Mouse (Mus musculus) gastrocnemius, postnatal 10 days (tissue): ENCODE measurements around the gene Slamf6. TPM values are rescaled to one million over a fixed set of nuclear protein-coding genes. Genes with fewer than 3 reads are reported as not detected.

Experiments
- DNase-seq: peaks from one replicate; pipeline ENCODE4 v3.0.0; 2021; ENCODE audit warnings: mixed read lengths
- total RNA-seq, 2 experiments: library from RNA; stranded (reverse); gene quantifications; 2 replicates each; pipeline ENCODE4 v1.2.3; 2021

The Slamf6 gene
- total RNA-seq, 2 experiments from 2014 or later = 0.23 to 0.63 TPM

GRCm38 (mm10) chr1:171996701-171997100, 79.4 kb downstream of the Slamf6 start:
- DNase-seq = no peak

- no peak for DNase-seq
These were observed 81.7 kb downstream of the Slamf6 start for GRCm38 (mm10) chr1:171998820-171999597.

GRCm38 (mm10) chr1:172000641-172001040, 83.3 kb downstream of the Slamf6 start:
- peak; percentile 57 for DNase-seq

- no peak for DNase-seq
These were observed 84.3 kb downstream of the Slamf6 start for GRCm38 (mm10) chr1:172001665-172002064.

Other genes with a start within 250 kb of the Slamf6 start
- gene Cd48, start 235.5 kb upstream of the Slamf6 start, total RNA-seq = 1 to 10 TPM; 1.1 to 1.7 TPM
- under 1 TPM in 1 of 2 experiments, not detected in 1; 0.05 TPM for gene Slamf1, start 150.4 kb upstream of the Slamf6 start, total RNA-seq
- gene Cd84, start 77.8 kb upstream of the Slamf6 start, total RNA-seq = 1 to 10 TPM; 2.1 to 5.0 TPM
- under 1 TPM in 1 of 2 experiments, not detected in 1; 0.20 TPM for gene Gm10521, start 21.9 kb upstream of the Slamf6 start, total RNA-seq
- 1 to 10 TPM; 5.2 to 7.0 TPM for gene Vangl2, start 110.9 kb downstream of the Slamf6 start, total RNA-seq
- not detected for gene Nhlh1, start 140.1 kb downstream of the Slamf6 start, total RNA-seq
- gene Copa, start 165.0 kb downstream of the Slamf6 start, total RNA-seq = 100 to 1,000 TPM in 1 of 2 experiments, 10 to 100 TPM in 1; 97.9 to 117 TPM
- gene Ncstn, start 165.3 kb downstream of the Slamf6 start, total RNA-seq = 10 to 100 TPM; 43.2 to 47.5 TPM
- gene Pex19, start 209.2 kb downstream of the Slamf6 start, total RNA-seq = 100 to 1,000 TPM; 104 to 106 TPM
- gene Dcaf8, start 230.6 kb downstream of the Slamf6 start, total RNA-seq = 100 to 1,000 TPM; 132 to 146 TPM